Mouse (Mus musculus): ENCODE data around the gene Trap1a.

GRCm38 (mm10) chrX:139367529-139367908, 34.0 kb downstream of the Trap1a start:
- TF ChIP-seq POLR2A (IDR thresholded peaks at IDR 0.05; ENCODE audit: borderline replicate concordance, extremely low read depth, insufficient read depth, insufficient read length, poor library complexity, severe bottlenecking) (no peak), CTCF (IDR thresholded peaks at IDR 0.05; ENCODE audit: borderline replicate concordance, extremely low read depth, insufficient read depth, insufficient read length) (no peak)
